Mouse (Mus musculus): Measurements from ENCODE around the gene Atp2b4.
A peak's percentile ranks its signal among the peaks of the same experiment; 100 is the strongest.
"Not testable (repeated sequence)": the region's sequence is repeated elsewhere in the genome, so short reads cannot be mapped to it uniquely, and the experiment has no call there.

Gene Atp2b4

GRCm38 (mm10) chr1:133745078-133745495 is 55.8 kb downstream of the Atp2b4 start:
- DNase-seq (ENCODE audit: low spot score) = no peak

- DNase-seq (ENCODE audit: low spot score) = peak; percentile 55
These were observed 56.2 kb downstream of the Atp2b4 start for GRCm38 (mm10) chr1:133744609-133745008.

GRCm38 (mm10) chr1:133742517-133742916 is 58.3 kb downstream of the Atp2b4 start:
- no peak for DNase-seq (ENCODE audit: low spot score)

GRCm38 (mm10) chr1:133741881-133742434 is 58.9 kb downstream of the Atp2b4 start:
- DNase-seq (ENCODE audit: low spot score) = peak; percentile 15

- no peak for DNase-seq (ENCODE audit: low spot score)
These were observed 59.7 kb downstream of the Atp2b4 start for GRCm38 (mm10) chr1:133741171-133741570.

GRCm38 (mm10) chr1:133736664-133737063 is 64.2 kb downstream of the Atp2b4 start:
- no peak for DNase-seq (ENCODE audit: low spot score)

GRCm38 (mm10) chr1:133735995-133736652 is 64.7 kb downstream of the Atp2b4 start:
- peak; percentile 24 for DNase-seq (ENCODE audit: low spot score)

- DNase-seq (ENCODE audit: low spot score) = no peak
These were observed 68.0 kb downstream of the Atp2b4 start for GRCm38 (mm10) chr1:133732814-133733213.

GRCm38 (mm10) chr1:133728339-133728738 is 72.5 kb downstream of the Atp2b4 start:
- DNase-seq (ENCODE audit: low spot score) = no peak

GRCm38 (mm10) chr1:133720342-133720741 is 80.5 kb downstream of the Atp2b4 start:
- DNase-seq (ENCODE audit: low spot score) = no peak

GRCm38 (mm10) chr1:133718786-133719185 is 82.1 kb downstream of the Atp2b4 start:
- DNase-seq (ENCODE audit: low spot score) = no peak

GRCm38 (mm10) chr1:133718296-133718695 is 82.5 kb downstream of the Atp2b4 start:
- DNase-seq (ENCODE audit: low spot score) = no peak

GRCm38 (mm10) chr1:133716464-133716863 is 84.4 kb downstream of the Atp2b4 start:
- DNase-seq (ENCODE audit: low spot score) = no peak

GRCm38 (mm10) chr1:133715191-133715590 is 85.7 kb downstream of the Atp2b4 start:
- no peak for DNase-seq (ENCODE audit: low spot score)

GRCm38 (mm10) chr1:133713009-133713370 is 87.9 kb downstream of the Atp2b4 start:
- DNase-seq (ENCODE audit: low spot score) = no peak

GRCm38 (mm10) chr1:133712288-133713008 is 88.4 kb downstream of the Atp2b4 start:
- no peak for DNase-seq (ENCODE audit: low spot score)

- DNase-seq (ENCODE audit: low spot score) = no peak
These were observed 89.5 kb downstream of the Atp2b4 start for GRCm38 (mm10) chr1:133711376-133711775.

- no peak for DNase-seq (ENCODE audit: low spot score)
These were observed 89.9 kb downstream of the Atp2b4 start for GRCm38 (mm10) chr1:133710895-133711294.

- no peak for DNase-seq (ENCODE audit: low spot score)
These were observed 91.5 kb downstream of the Atp2b4 start for GRCm38 (mm10) chr1:133709292-133709691.

- not testable (repeated sequence) for DNase-seq (ENCODE audit: low spot score)
These were observed 99.0 kb downstream of the Atp2b4 start for GRCm38 (mm10) chr1:133701824-133702223.

GRCm38 (mm10) chr1:133697935-133698620 is 102.8 kb downstream of the Atp2b4 start:
- no peak for DNase-seq (ENCODE audit: low spot score)

GRCm38 (mm10) chr1:133695901-133696300 is 104.9 kb downstream of the Atp2b4 start:
- DNase-seq (ENCODE audit: low spot score) = peak; percentile 73

GRCm38 (mm10) chr1:133694876-133695275 is 106.0 kb downstream of the Atp2b4 start:
- no peak for DNase-seq (ENCODE audit: low spot score)
